Mouse (Mus musculus) brain, embryonic 18.5 days (tissue): ENCODE results near the gene Olfr1226.
"Not testable (repeated sequence)": the region's sequence is repeated elsewhere in the genome, so short reads cannot be mapped to it uniquely, and the experiment has no call there.

Source experiments
- DNase-seq: peaks from one replicate; pipeline ENCODE4 v3.0.0-alpha.2; 2012; ENCODE audit warnings: low read depth, low spot score

Gene Olfr1226

GRCm38 (mm10) chr2:89199948-89200347, at the start of gene Olfr1226:
Gene Olfr1226 (minus strand): TSS chr2:89200048.
- DNase-seq = no peak

- no peak for DNase-seq
Measured at GRCm38 (mm10) chr2:89196325-89196982, 3.4 kb downstream of the Olfr1226 start.

- DNase-seq = no peak
Measured at GRCm38 (mm10) chr2:89174569-89174968, 25.3 kb downstream of the Olfr1226 start, which contains the start of gene Olfr1225. Gene Olfr1225 (minus strand): TSS chr2:89174669.

- not testable (repeated sequence) for DNase-seq
Measured at GRCm38 (mm10) chr2:89164711-89165110, 35.1 kb downstream of the Olfr1226 start.

- DNase-seq = not testable (repeated sequence)
Measured at GRCm38 (mm10) chr2:89163991-89164390, 35.9 kb downstream of the Olfr1226 start, which contains the start of gene Olfr1224-ps1. Gene Olfr1224-ps1 (minus strand): TSS chr2:89164091.

- no peak for DNase-seq
Measured at GRCm38 (mm10) chr2:89151460-89151859, 48.4 kb downstream of the Olfr1226 start, which contains the start of gene Olfr1223. Gene Olfr1223 (minus strand): TSS chr2:89151560.
